36 mouse cellular contexts compared by ENCODE assay signal in the genomic region with DNA sequence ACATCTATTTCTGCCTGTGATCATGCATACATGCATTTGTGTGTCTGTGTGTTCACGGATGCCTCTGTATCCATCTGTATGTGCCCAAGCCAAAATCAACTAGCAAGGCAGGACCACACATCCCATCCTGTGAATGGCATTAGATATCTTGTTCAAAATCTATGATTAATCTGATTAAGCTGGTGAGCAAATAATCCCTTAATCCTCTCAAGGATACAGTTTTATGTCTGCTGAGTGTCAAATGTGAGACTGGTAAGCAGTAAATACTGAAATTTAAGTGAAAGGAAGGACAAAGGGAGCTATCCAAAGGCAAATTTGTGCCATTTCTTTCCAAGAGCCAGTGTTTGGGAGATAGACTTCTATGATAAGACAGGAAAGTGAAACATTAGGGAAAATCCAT.
"Had no signal": no experiment of that assay in that cellular context is flagged by ENCODE, and none has a peak within 500 bp of the region (broad histone marks: within the 10 kb centered on the region; RNA-seq: fewer than 3 reads in every experiment).

No protein-coding gene starts in this region.

- H3K27me3 ChIP-seq: heart, embryonic 12.5 days; heart, embryonic 13.5 days; heart, embryonic 15.5 days; hindbrain, embryonic 15.5 days; intestine, embryonic 15.5 days; kidney, embryonic 15.5 days had no signal

- H3K36me3 ChIP-seq: heart, embryonic 10.5 days; heart, embryonic 12.5 days; heart, embryonic 13.5 days; heart, embryonic 15.5 days; hindbrain, embryonic 10.5 days; hindbrain, embryonic 12.5 days; hindbrain, embryonic 13.5 days; hindbrain, embryonic 15.5 days; intestine, embryonic 15.5 days; kidney, embryonic 15.5 days had no signal

- ATAC-seq: hindbrain, embryonic 16.5 days; hindbrain, postnatal 0 days; inflammation-experienced regulatory T-cells, adult 6 months; intestine, embryonic 15.5 days; intestine, embryonic 16.5 days; intestine, postnatal 0 days had no signal

- H3K9ac ChIP-seq: heart, embryonic 12.5 days; heart, embryonic 13.5 days; heart, embryonic 15.5 days; hindbrain, embryonic 12.5 days; hindbrain, embryonic 13.5 days; hindbrain, embryonic 14.5 days; hindbrain, embryonic 15.5 days; intestine, embryonic 15.5 days; kidney, embryonic 15.5 days had no signal

- DNase-seq: heart, adult 2 months; heart, postnatal 10 days; heart, postnatal 14 days; heart, postnatal 36 days; heart, postnatal 4 days; kidney, adult 11 months; kidney, adult 18-20 months; kidney, adult 2 months; kidney, adult 8-10 months; kidney, adult 9 months; kidney, postnatal 10 days; kidney, postnatal 14 days; kidney, postnatal 25 days; kidney, postnatal 36 days; kidney, postnatal 4 days; layer of hippocampus, adult 9-11 months; layer of hippocampus, postnatal 36 days had no signal

- H3K4me2 ChIP-seq: heart, embryonic 11.5 days; heart, embryonic 12.5 days; heart, embryonic 13.5 days; heart, embryonic 15.5 days; hindbrain, embryonic 12.5 days; hindbrain, embryonic 13.5 days; hindbrain, embryonic 14.5 days; hindbrain, embryonic 15.5 days; intestine, embryonic 15.5 days; kidney, embryonic 15.5 days had no signal

- H3K4me3 ChIP-seq: heart, adult 2 months; heart, embryonic 10.5 days; heart, embryonic 12.5 days; heart, embryonic 13.5 days; heart, embryonic 15.5 days; hindbrain, embryonic 10.5 days; hindbrain, embryonic 12.5 days; hindbrain, embryonic 13.5 days; hindbrain, embryonic 15.5 days; intestine, embryonic 15.5 days; kidney, embryonic 15.5 days; layer of hippocampus, adult 2 months had no signal

- H3K9me3 ChIP-seq: heart, embryonic 10.5 days; heart, embryonic 12.5 days; heart, embryonic 13.5 days; heart, embryonic 15.5 days; hindbrain, embryonic 10.5 days; hindbrain, embryonic 12.5 days; hindbrain, embryonic 13.5 days; hindbrain, embryonic 15.5 days; intestine, embryonic 15.5 days; kidney, embryonic 15.5 days had no signal

- H3K4me1 ChIP-seq: heart, embryonic 10.5 days; heart, embryonic 12.5 days; heart, embryonic 13.5 days; heart, embryonic 15.5 days; hindbrain, embryonic 15.5 days; intestine, embryonic 15.5 days; kidney, embryonic 15.5 days had no signal

- H3K27ac ChIP-seq: heart, adult 2 months; heart, embryonic 10.5 days; heart, embryonic 13.5 days; heart, embryonic 15.5 days; hindbrain, embryonic 10.5 days; hindbrain, embryonic 12.5 days; hindbrain, embryonic 13.5 days; hindbrain, embryonic 14.5 days; hindbrain, embryonic 15.5 days; hindbrain, postnatal 0 days; intestine, embryonic 15.5 days; kidney, embryonic 15.5 days; kidney, postnatal 0 days; layer of hippocampus, adult 2 months had no signal
